Mouse (Mus musculus): ENCODE measurements around the gene Plg.
A peak's percentile ranks its signal among the peaks of the same experiment; 100 is the strongest.

The Plg gene

GRCm38 (mm10) chr17:12377981-12378705 is at the start of gene Plg:
Gene Plg, plus strand, starts transcription at chr17:12378608.
- DNase-seq (ENCODE audit: low spot score): no peak

DNA sequence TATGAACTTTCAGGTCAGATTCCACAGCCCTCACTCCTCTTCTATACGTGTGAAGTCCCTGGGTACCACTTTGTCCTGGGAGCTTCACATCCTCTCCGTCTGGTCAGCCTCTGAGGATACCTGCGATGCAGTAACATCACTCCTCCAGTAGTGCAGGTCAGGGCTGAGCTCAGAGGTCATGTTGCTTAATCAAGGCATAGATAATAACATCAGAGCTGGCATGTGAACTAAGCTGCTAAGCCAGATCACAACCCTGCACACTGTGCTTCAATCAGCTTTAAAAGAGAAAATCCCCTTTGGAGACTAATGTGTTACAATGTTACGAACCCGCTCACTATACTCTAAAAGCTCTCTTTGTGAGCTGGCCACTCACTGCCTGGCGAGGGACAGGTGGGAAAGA is 43.3 kb upstream of the Plg start:
- DNase-seq (ENCODE audit: low spot score): no peak

GRCm38 (mm10) chr17:12336073-12336868 is 42.1 kb upstream of the Plg start:
- no peak for DNase-seq (ENCODE audit: low spot score)

- DNase-seq (ENCODE audit: low spot score): no peak
Measured at GRCm38 (mm10) chr17:12337156-12337555, 41.3 kb upstream of the Plg start.

GRCm38 (mm10) chr17:12343702-12344376 is 34.6 kb upstream of the Plg start:
- no peak for DNase-seq (ENCODE audit: low spot score)

DNA sequence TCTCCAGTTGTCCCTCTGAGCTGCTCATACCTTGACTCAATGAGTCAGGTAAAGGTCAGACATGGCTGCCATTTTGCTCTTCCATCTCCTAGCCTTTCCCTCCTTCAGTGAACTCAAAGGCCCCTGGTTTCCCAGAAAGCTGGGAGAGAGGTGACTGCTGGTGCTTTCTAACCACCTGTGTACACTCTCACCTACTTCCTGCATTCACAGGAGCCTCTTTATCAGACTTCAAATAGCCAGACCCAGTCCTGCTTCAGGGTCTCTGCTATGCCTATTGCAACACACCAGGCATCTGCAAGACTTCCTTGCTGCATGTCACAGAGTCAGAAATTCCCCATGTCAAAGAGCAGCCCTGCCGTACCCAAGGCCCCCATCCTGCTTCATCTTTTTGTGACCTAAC is 30.9 kb upstream of the Plg start:
- no peak for DNase-seq (ENCODE audit: low spot score)

- DNase-seq (ENCODE audit: low spot score): no peak
Measured at GRCm38 (mm10) chr17:12351564-12351963, 26.8 kb upstream of the Plg start.

DNA sequence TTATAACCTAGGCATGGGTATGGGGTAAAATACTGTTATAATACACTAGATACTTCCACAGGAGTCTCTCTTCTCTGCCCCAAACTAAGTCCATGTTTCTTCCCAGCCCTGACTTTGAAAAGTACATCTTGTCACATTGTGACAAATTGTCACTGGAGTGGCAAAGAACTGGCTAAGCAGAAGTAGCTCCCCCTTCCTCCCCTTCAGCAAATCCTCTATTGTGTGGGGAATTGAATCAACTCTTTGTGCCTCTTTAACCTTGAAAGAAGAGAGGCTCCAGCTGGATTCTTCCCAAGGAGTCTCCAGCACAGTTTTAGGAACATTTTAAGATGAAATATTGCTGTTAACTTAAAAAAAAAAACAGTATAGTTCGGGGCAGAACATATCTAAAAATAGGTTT is 25.6 kb upstream of the Plg start:
- DNase-seq (ENCODE audit: low spot score): no peak

GRCm38 (mm10) chr17:12359876-12360275 is 18.5 kb upstream of the Plg start:
- DNase-seq (ENCODE audit: low spot score): no peak

GRCm38 (mm10) chr17:12363601-12364425 is 14.6 kb upstream of the Plg start:
- DNase-seq (ENCODE audit: low spot score): no peak

GRCm38 (mm10) chr17:12364426-12364735 is 14.0 kb upstream of the Plg start:
- peak; percentile 43 for DNase-seq (ENCODE audit: low spot score)

DNA sequence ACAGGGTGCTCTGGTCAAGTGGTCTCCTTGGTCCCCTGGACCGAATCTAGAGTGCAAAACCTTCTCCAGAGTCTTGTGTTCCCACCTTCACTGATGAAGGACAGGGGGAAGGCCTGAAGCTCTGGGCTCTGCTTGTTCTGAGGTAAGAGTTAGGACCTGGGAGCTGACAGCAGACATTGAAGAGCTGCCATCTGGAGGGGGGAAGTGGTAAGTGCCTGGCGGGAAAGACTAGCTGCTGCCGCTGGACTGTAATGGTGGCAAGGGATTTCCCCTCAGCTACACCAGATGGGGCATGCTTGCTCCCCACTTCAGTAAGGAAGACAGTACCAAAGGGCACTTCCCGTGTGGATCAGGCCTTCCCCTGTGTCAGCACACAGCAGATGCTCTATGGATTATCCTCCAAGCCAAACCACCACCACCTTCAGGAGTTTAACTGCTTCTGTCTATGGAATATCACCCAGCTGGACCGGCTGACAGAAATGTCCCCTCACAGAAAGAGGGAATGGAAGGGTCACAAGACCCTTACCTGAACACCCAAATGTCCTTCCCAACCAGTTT is 11.0 kb upstream of the Plg start:
- peak; percentile 41 for DNase-seq (ENCODE audit: low spot score)

DNA sequence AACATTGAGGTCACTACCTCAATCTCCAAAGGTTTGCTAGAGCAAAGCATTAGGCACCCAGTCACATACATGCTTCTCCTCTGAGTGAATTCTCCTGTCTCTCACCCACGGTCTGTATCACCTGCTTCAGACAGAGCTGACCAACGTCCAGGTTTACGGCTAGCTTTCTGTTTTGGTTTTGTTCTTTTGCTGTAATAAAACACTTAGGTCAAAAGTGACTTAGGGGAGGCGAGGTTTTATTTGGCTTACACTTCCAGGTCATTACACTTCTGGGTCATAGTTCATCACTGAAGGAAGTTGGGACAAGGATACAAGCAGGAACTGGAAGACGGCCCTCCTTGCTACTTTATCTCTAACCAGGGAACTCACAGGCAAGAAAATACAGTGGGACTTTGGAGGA is 9.0 kb upstream of the Plg start:
- no peak for DNase-seq (ENCODE audit: low spot score)

DNA sequence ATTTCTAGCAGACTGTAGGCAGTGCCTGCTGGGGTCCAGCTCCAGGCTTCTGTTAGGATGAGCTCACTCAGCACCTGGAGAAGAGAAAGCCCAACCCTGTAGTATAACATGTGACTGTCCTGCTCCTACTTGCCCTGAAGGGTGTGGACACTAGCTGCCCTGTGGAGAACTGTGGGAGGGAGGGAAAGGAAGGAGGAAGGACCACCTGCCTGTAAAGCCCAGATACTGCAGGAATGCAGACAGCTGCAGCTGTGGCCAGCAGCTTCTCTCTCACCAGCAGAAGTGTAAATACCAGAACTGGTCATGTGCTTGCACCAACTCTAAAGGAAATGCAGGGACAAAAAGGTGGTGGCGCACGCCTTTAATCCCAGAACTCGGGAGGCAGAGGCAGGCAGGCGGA is 8.1 kb upstream of the Plg start:
- DNase-seq (ENCODE audit: low spot score): no peak

DNA sequence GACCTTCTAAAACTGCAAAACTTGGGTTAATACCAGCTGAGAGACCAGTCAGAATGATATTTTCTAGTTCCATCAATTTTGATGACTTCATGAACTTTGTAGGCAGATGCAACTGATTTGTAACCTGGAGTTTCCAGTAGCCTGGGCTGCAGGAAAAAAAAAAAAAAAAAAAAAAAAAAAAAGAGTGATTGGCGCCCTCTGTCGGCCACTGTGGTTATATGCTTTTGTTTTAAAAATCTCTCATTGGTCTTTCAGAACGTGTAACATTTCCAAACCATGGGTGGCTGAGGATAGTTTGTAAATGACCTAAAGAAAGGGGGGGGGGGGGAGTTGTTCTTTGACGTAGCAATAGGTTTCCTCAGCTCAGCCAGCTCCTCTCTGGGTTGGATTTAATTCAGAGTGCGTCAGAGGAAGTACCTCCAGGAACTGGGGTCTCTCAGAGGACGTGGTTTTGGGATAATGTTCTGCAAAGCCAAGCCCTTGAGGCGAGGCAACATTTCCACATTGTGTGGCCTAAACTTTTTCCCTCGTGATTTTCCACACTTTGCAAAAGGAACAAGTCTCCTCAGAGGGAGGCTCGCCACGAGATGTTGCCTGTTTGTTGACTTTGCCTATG is 7.0 kb upstream of the Plg start:
- DNase-seq (ENCODE audit: low spot score): no peak

DNA sequence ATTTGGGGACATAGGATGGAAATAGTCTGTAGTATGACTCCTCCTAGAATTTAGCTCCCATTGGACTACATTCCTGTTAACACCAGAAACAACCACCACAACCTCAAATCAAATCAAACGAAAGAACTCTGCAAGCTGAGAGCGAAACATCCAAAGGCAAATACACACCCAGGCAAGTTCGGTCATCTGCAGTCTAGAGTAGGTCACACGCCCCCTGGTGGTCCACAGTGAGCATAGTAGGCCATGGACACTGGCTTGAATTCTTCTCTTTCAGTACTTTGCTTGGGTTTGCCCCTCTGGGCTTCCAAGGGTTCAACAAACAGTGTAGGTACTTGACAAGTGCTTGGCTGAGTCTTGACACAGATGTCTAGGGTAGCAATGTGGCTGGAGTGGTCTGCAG is 6.4 kb upstream of the Plg start:
- DNase-seq (ENCODE audit: low spot score): peak; percentile 57

GRCm38 (mm10) chr17:12373601-12374144 is 4.7 kb upstream of the Plg start:
- DNase-seq (ENCODE audit: low spot score): no peak

GRCm38 (mm10) chr17:12380287-12380686 is 1.9 kb downstream of the Plg start:
- no peak for DNase-seq (ENCODE audit: low spot score)

DNA sequence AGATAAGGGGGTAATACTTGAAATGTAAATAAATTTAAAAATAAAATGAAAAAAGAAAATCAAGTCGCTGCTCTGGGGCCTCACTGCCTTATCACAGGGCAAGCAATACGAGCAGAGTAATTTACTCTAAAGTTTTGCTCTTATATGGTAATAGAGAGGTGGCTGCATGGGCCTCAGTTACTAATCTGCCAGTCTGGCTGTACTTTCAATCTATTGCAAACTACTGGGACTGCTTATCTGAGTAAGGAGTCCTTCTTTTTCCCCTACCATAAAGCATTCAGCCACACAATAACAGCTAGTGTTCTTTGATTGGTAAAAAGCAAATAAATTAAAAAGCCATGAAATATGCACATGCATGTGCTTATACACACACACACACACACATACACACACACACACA is 3.2 kb downstream of the Plg start:
- no peak for DNase-seq (ENCODE audit: low spot score)

DNA sequence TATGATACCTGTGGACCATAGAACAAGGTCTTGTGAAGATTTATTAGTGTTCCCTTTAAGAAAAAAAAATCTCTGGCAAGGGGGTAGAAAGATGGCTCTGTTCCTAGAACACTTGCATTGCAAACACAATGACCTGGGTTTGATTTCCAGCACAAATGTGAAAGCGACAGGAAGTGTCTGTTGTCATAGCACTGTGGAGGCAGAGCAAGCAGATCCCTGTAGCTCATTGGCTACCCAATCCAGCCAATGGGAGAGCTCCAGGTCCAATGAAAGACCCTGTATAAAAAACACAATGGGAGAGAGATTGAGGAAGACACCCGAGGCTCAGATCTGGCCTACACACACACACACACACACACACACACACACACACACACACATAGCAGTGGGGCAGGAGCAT is 4.1 kb downstream of the Plg start:
- no peak for DNase-seq (ENCODE audit: low spot score)

GRCm38 (mm10) chr17:12385049-12385794 is 6.8 kb downstream of the Plg start:
- no peak for DNase-seq (ENCODE audit: low spot score)
